Mouse (Mus musculus) spleen, postnatal 10 days (tissue): Measurements from ENCODE around the gene Smim1.

Experiments used
- DNase-seq, 2 experiments: peaks; one replicate each; pipeline ENCODE4 v3.0.0; 2021 to 2022; ENCODE audit warnings: low spot score in 2 of 2

Gene Smim1

DNA sequence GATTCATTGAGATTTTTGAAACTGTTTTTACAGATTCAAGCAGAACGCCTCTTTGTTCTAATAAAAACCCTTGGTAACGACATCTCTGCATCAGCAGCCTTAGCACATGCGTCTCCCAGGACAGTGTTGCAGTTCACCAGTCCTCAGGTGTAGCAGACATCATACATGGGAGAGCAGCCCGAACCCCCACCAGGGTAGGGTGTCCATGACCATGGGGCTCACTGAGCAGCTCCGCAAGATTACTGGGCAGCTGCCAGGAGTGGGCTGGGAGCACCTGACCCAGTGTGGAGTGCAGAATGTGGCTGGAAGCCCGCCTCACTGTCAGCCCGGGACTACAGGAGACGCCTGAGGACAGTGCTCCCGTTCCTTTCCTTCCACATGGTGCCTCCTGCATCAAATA is 4.6 kb downstream of the Smim1 start:
- DNase-seq = no peak

GRCm38 (mm10) chr4:154019571-154019970 is 6.5 kb downstream of the Smim1 start:
- peak; percentile 51 to 75 for DNase-seq

DNA sequence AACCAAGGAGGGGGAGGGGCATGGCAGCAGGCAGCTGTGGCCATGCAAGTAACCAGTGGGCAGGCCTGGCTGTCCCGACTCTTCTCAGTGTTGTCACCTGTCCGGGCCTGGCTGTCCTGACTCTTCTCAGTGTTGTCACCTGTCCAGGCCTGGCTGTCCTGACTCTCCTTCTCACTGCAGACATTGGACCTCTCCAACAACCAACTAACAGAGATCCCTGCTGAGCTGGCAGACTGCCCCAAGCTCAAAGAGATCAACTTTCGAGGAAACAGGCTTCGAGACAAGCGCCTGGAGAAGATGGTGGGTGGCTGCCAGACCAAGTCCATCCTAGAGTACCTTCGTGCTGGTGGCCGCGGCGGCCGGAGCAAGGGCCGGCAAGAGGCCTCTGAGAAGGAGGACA is 10.6 kb downstream of the Smim1 start:
- DNase-seq = no peak

GRCm38 (mm10) chr4:154012132-154012882 is 13.7 kb downstream of the Smim1 start:
- peak; percentile 26 to 43 for DNase-seq

DNA sequence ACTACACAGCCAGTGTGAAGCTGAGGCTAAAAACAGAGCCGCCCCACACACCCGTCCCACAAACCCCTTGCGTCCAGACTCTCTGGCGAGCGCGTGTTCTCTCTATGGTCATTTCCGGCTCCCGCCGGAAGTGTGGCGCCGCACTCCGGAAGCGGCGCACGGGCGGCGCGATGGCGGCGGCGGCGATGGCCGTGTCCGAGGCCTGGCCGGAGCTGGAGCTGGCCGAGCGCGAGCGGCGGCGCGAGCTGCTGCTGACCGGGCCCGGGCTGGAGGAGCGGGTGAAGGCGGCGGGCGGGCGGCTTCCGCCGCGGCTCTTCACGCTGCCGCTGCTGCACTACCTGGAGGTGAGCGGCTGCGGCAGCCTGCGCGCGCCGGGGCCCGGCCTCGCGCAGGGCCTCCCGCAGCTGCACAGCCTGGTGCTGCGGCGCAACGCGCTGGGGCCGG is 14.4 kb downstream of the Smim1 start, which contains the start of gene Lrrc47:
TSS of gene Lrrc47 (plus strand) at position 86 of the 444 bp plus-strand sequence.
- peak; percentile 74 to 82 for DNase-seq

GRCm38 (mm10) chr4:154010907-154011645 is 15.0 kb downstream of the Smim1 start:
- DNase-seq = no peak

GRCm38 (mm10) chr4:154007759-154008158 is 18.3 kb downstream of the Smim1 start:
- no peak for DNase-seq

DNA sequence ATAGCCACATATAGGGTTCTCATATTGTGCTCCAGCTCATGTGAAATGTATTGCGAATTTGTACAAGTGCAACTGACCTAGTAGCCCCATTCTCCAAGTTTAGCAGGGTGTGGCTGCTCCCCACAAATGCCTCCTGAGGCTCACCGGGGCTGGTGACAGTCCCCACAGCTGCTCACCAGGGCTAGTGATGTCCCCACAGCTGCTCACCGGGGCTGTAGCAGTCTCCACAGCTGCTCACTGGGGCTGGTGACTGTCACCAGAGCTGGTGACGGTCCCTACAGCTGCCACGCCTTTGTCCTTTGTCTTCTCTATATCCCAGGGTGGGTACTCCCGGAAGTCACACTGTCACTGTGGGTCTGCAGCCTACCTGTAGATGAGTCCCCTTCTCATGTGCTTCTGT is 19.8 kb downstream of the Smim1 start:
- no peak for DNase-seq

GRCm38 (mm10) chr4:154005488-154005887 is 20.5 kb downstream of the Smim1 start:
- no peak for DNase-seq

- no peak for DNase-seq
These were observed 32.5 kb downstream of the Smim1 start for GRCm38 (mm10) chr4:153993505-153993904.

GRCm38 (mm10) chr4:153992715-153993114 is 33.3 kb downstream of the Smim1 start:
- DNase-seq = no peak

DNA sequence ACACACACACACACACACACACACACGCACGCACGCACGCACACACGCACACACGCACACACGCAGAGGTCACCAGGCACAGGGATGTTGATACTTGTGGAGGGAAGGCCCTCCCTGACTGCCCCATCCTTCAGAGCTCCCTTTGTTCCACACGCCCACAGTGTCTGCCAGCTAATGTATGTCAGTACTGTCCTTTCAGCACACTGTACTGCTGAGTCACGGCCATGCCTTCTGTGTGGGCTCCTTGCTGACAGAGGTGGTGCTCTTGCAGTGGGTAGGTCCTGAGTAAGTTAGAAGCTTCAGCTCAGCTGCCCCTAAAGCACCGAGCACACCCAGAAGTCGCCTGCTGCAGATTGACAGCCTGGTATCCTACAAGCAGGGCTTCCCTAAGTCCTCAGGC is 45.6 kb downstream of the Smim1 start:
- no peak for DNase-seq

GRCm38 (mm10) chr4:153979243-153979642 is 46.8 kb downstream of the Smim1 start:
- DNase-seq = peak in 1 of 2 experiments; percentile 43

DNA sequence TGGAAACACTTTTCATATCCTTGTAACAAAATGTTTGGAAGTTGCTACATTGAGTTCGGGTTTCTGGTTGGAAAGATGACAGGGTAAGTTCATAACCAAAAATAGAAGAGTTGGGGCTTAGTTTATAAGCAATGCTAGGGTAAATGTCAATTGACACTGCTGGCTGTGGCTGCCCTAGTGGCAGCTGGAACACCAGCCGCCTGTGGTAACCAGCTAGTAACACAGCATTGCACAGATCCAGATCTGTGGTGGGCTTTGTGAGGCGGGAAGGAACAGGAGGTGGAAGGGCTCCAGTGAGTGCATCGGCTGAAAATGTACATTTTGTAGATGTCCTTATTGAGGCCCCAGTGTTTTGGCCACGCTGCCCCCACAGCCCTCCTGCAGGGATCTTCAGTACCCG is 50.3 kb downstream of the Smim1 start:
- peak in 1 of 2 experiments; percentile 7 for DNase-seq

GRCm38 (mm10) chr4:153975292-153975662 is 50.8 kb downstream of the Smim1 start:
- DNase-seq = no peak

GRCm38 (mm10) chr4:153974431-153975291 is 51.4 kb downstream of the Smim1 start, which contains the start of the genes Dffb and Cep104:
Gene Dffb, minus strand, starts transcription at chr4:153975126.
Gene Cep104, plus strand, starts transcription at chr4:153975194.
- DNase-seq = peak; percentile 95
